Mouse (Mus musculus): ENCODE results near the gene Cdkn2a.

- no peak for TF ChIP-seq POLR2A (IDR thresholded peaks at IDR 0.05; ENCODE audit: borderline replicate concordance, extremely low read depth, low read depth, low read length)
- TF ChIP-seq CTCF (IDR thresholded peaks at IDR 0.05; ENCODE audit: insufficient read depth, low read length), result no peak
Observed at GRCm38 (mm10) chr4:89289028-89289427, 5.4 kb downstream of the Cdkn2a start.
